Mouse (Mus musculus) heart, adult 2 months (tissue): Measurements from ENCODE around the gene Muc3.

Experiments
- CTCF ChIP-seq: fragments of 200-600 bp; IDR thresholded peaks from 2 replicates; pipeline ENCODE4 v1.8.1; 2022; ENCODE audit warnings: antibody characterized with exemption, mild to moderate bottlenecking, moderate library complexity
- EP300 ChIP-seq: fragments of 200-500 bp; IDR thresholded peaks from 2 replicates; pipeline ENCODE4 v1.6.1; 2011; ENCODE audit warnings: low read depth, low read length, control low read depth; ENCODE audit not compliant: insufficient read depth
- POLR2A ChIP-seq: fragments of 200-500 bp; IDR thresholded peaks from 2 replicates; pipeline ENCODE4 v1.6.1; 2011; ENCODE audit warnings: mild to moderate bottlenecking, low read depth, low read length, control low read depth; ENCODE audit not compliant: insufficient read depth

DNA sequence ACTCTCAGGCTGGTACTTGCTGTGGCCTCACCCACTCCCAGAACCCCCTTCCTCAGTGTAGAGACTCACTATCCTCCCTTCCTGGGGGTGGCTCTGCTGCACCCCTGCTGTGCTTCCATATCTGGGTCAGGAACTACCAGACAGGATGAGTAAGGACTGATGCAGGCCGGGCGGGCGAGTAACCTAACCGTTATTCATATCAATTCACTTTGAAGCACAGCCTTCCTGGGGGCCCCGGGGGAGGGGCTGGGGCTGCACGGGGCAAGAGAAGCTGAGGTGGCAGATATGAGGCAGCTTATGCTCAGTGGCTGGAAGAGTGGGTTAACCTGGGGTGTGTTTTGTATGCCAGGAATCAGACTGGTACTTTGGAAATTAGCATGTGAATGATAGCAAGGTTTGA, 64.1 kb downstream of the Muc3 start:
- TF ChIP-seq CTCF, result no peak
- TF ChIP-seq POLR2A, result no peak
- TF ChIP-seq EP300, result no peak
